Mouse (Mus musculus) ES-E14 (cell line): ENCODE results near the gene Tktl1. TPM values are rescaled to one million over a fixed set of nuclear protein-coding genes. Genes with fewer than 3 reads are reported as not detected.
"Not testable (repeated sequence)": the region's sequence is repeated elsewhere in the genome, so short reads cannot be mapped to it uniquely, and the experiment has no call there.

Source experiments
- DNase-seq: peaks from one replicate; pipeline ENCODE4 v3.0.0-alpha.2; 2013; ENCODE audit warnings: low read depth, low spot score
- H3K27ac ChIP-seq: 2 replicates; pipeline ENCODE4 v1.5.1; 2012; ENCODE audit warnings: low read depth, mild to moderate bottlenecking, low read length, moderate library complexity, mixed read lengths; ENCODE audit not compliant: poor library complexity, insufficient read depth, severe bottlenecking
- H3K36me3 ChIP-seq: 2 replicates; pipeline ENCODE4 v1.6.1; 2012; ENCODE audit warnings: mild to moderate bottlenecking, low read length, moderate library complexity, mixed read lengths; ENCODE audit not compliant: control insufficient read depth, poor library complexity, insufficient read depth, severe bottlenecking
- H3K4me1 ChIP-seq, 2 experiments: fragments of 150-350 bp in 1 of 2; sonication (generic) in 1 of 2; 2 replicates each; pipeline ENCODE4 v1.6.1; 2012; ENCODE audit warnings: low read length in 2 of 2, mild to moderate bottlenecking in 1 of 2, mixed read lengths in 1 of 2; ENCODE audit not compliant: control insufficient read depth in 2 of 2, insufficient read depth in 2 of 2, poor library complexity in 1 of 2
- H3K4me3 ChIP-seq, 2 experiments: fragments of 150-350 bp in 1 of 2; sonication (generic) in 1 of 2; 2 replicates each; pipeline ENCODE4 v1.5.1; 2012; ENCODE audit warnings: low read length in 2 of 2, low read depth in 1 of 2, mild to moderate bottlenecking in 1 of 2, mixed read lengths in 1 of 2; ENCODE audit not compliant: insufficient read depth in 1 of 2, poor library complexity in 1 of 2, severe bottlenecking in 1 of 2
- H3K9ac ChIP-seq: 2 replicates; pipeline ENCODE4 v1.6.1; 2012; ENCODE audit warnings: low read depth, mild to moderate bottlenecking, low read length, mixed read lengths; ENCODE audit not compliant: poor library complexity, insufficient read depth, severe bottlenecking
- H3K9me3 ChIP-seq: fragments of 150-350 bp; sonication (generic); 2 replicates; pipeline ENCODE4 v1.6.1; 2012; ENCODE audit warnings: low read depth, mild to moderate bottlenecking, low read length; ENCODE audit not compliant: control insufficient read depth, insufficient read depth
- CHD2 ChIP-seq: IDR thresholded peaks from 2 replicates; pipeline ENCODE4 v1.6.1; 2014; ENCODE audit warnings: mild to moderate bottlenecking, low read depth, low read length, inconsistent platforms
- HCFC1 ChIP-seq: IDR thresholded peaks from 2 replicates; pipeline ENCODE4 v1.6.1; 2012; ENCODE audit warnings: low read length, inconsistent platforms, borderline replicate concordance; ENCODE audit not compliant: insufficient read depth
- MAFK ChIP-seq: IDR thresholded peaks from 2 replicates; pipeline ENCODE4 v1.6.1; 2014; ENCODE audit warnings: mild to moderate bottlenecking, low read depth, low read length, inconsistent platforms; ENCODE audit not compliant: insufficient read depth
- ZC3H11A ChIP-seq: IDR thresholded peaks from 2 replicates; pipeline ENCODE4 v1.6.1; 2012; ENCODE audit warnings: low read depth, mild to moderate bottlenecking, inconsistent platforms, low read length, borderline replicate concordance
- ZNF384 ChIP-seq: IDR thresholded peaks from 2 replicates; pipeline ENCODE4 v1.6.1; 2012; ENCODE audit warnings: low read depth, low read length, inconsistent platforms
- in situ Hi-C, 2 experiments: fragments of 600-800 bp; cut with MboI; formaldehyde crosslinking; loops; one replicate each; pipeline ENCODE4 v1.15.1; 2025; ENCODE audit warnings: low sequenced_read_pairs in 2 of 2, inconsistent platforms in 1 of 2; ENCODE audit not compliant: unreplicated experiment in 2 of 2
- total RNA-seq: library from RNA; depleted of rRNA; stranded (reverse); fragments of 300-350 nt; gene quantifications from 2 replicates; pipeline ENCODE4 v1.2.3, GENCODE M21; 2012; rRNA removed

Gene Tktl1
- total RNA-seq = 0.42 and 0.89 TPM in 2 replicates

DNA sequence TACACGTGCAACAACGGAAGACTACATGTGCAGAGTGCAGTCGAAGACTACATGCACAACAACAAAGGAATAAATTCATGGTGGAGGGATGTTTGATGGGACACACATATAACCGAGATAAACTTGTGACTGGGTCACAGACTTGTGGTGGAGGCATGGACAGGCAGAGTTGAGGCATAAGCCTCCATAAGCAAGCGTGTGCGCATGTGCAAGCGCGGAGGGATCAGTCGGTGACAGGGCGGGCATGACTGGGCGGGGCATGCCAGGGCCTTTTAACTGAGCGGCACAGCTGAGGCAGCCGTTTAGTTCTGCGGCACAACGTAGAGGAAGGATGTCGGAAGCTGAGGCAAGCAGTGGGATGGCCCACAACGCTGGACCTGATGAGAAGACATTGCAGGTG lies at the start of gene Tktl1:
TSS of gene Tktl1 (plus strand) at position 301 of the 400 bp plus-strand sequence.
- no peaks in the 10 kb centered on the region for H3K9me3 ChIP-seq
- in situ Hi-C loops = no loop called here
- no peak within 1 kb of the TSS for H3K9ac ChIP-seq
- H3K27ac ChIP-seq = no peak within 1 kb of the TSS
- H3K36me3 ChIP-seq = no peaks in the 10 kb centered on the region
- H3K4me1 ChIP-seq = no peaks in the 10 kb centered on the region
- H3K4me3 ChIP-seq = no peak within 1 kb of the TSS
- DNase-seq = no peak
- TF ChIP-seq MAFK (no peak), HCFC1 (no peak), CHD2 (no peak), ZC3H11A (no peak), ZNF384 (no peak)

- H3K27ac ChIP-seq, H3K9ac ChIP-seq, DNase-seq, H3K4me1 ChIP-seq, H3K36me3 ChIP-seq, H3K4me3 ChIP-seq, in situ Hi-C loops, H3K9me3 ChIP-seq: not testable (repeated sequence)
Observed at GRCm38 (mm10) chrX:74135263-74135662, 41.8 kb upstream of the Tktl1 start, which contains the start of gene Mecp2. Gene Mecp2 (minus strand): TSS chrX:74135363.

- Histone ChIP-seq H3K9ac (no peak within 1 kb of the TSS), H3K9me3 (no peaks in the 10 kb centered on the region), H3K4me3 (no peak within 1 kb of the TSS), H3K27ac (no peak within 1 kb of the TSS), H3K4me1 (no peaks in the 10 kb centered on the region), H3K36me3 (no peaks in the 10 kb centered on the region)
- no peak for DNase-seq
- in situ Hi-C loops = no loop called here
- TF ChIP-seq ZC3H11A (no peak), ZNF384 (no peak)
Observed at GRCm38 (mm10) chrX:74167738-74168137, 9.3 kb upstream of the Tktl1 start, which contains the start of gene Tex28. Gene Tex28 (minus strand): TSS chrX:74167838.

GRCm38 (mm10) chrX:74203556-74203955 lies 26.5 kb downstream of the Tktl1 start:
- in situ Hi-C loops = no loop called here
- TF ChIP-seq CHD2 (no peak), ZNF384 (no peak), MAFK (no peak), ZC3H11A (no peak), HCFC1 (no peak)
- DNase-seq = no peak
- H3K4me1 ChIP-seq = no peaks in the 10 kb centered on the region
- no peak overlapping the region for H3K4me3 ChIP-seq
- H3K9ac ChIP-seq = no peak overlapping the region
- H3K27ac ChIP-seq = no peak overlapping the region
- no peaks in the 10 kb centered on the region for H3K36me3 ChIP-seq
- H3K9me3 ChIP-seq = no peaks in the 10 kb centered on the region

- no peaks in the 10 kb centered on the region for H3K4me1 ChIP-seq
- H3K9me3 ChIP-seq = no peaks in the 10 kb centered on the region
- no peak overlapping the region for H3K27ac ChIP-seq
- no peak for TF ChIP-seq MAFK
- no peak for TF ChIP-seq ZNF384
- TF ChIP-seq CHD2 = no peak
- no peak for TF ChIP-seq HCFC1
- TF ChIP-seq ZC3H11A = no peak
- H3K9ac ChIP-seq = no peak overlapping the region
- H3K36me3 ChIP-seq = peaks cover 2% of the 10 kb centered on the region
- H3K4me3 ChIP-seq = no peak overlapping the region
- in situ Hi-C loops = no loop called here
- DNase-seq = no peak
Observed at GRCm38 (mm10) chrX:74218496-74218895, 41.4 kb downstream of the Tktl1 start.
